Mouse (Mus musculus) left cerebral cortex, postnatal 36 days (tissue): ENCODE data around the gene Prss33. TPM values are rescaled to one million over a fixed set of nuclear protein-coding genes. Genes with fewer than 3 reads are reported as not detected.
A peak's percentile ranks its signal among the peaks of the same experiment; 100 is the strongest.

Experiments used
- DNase-seq, 2 experiments: peaks; one replicate each; pipeline ENCODE4 v3.0.0; 2021 to 2022; ENCODE audit warnings: low spot score in 2 of 2, mixed read lengths in 1 of 2
- intact Hi-C: fragments of 180-260 bp; cut with DNase I; formaldehyde crosslinking; loops from one replicate; pipeline ENCODE4 v1.15.1; 2025
- microRNA-seq: library from miRNA; unstranded; fragments of <30 nt; microRNA quantifications from one replicate; pipeline ENCODE4 v1.2.0, GENCODE M21; 2022
- total RNA-seq, 2 experiments: library from RNA; stranded (reverse); gene quantifications; 2 replicates each; pipeline ENCODE4 v1.2.3; 2021

The Prss33 gene
- total RNA-seq, 2 experiments from 2014 or later: not detected

GRCm38 (mm10) chr17:23790269-23791078, 45.4 kb downstream of the Prss33 start, which contains the start of gene Srrm2:
Gene Srrm2 (plus strand): TSS chr17:23790532.
- DNase-seq: peak; percentile 60 to 65
- intact Hi-C loops: loop anchor here (1.0 kb wide), 1 partner anchor 12 kb away; no protein-coding TSS in a partner anchor

- intact Hi-C loops: loop anchor here (1.0 kb wide), 1 partner anchor 12 kb away; no protein-coding TSS in a partner anchor
Measured at GRCm38 (mm10) chr17:23789749-23790268, 46.0 kb downstream of the Prss33 start.

GRCm38 (mm10) chr17:23788973-23789372, 46.9 kb downstream of the Prss33 start:
- no peak for DNase-seq
- intact Hi-C loops: no loop called here

More at GRCm38 (mm10) chr17:23789749-23790268, 46.0 kb downstream of the Prss33 start:
- no peak for DNase-seq

- intact Hi-C loops: loop anchor here (1.0 kb wide), 1 partner anchor 15 kb away; the partner anchor contains the start of gene Flywch1
Measured at GRCm38 (mm10) chr17:23786510-23786931, 49.3 kb downstream of the Prss33 start.

GRCm38 (mm10) chr17:23785561-23786471, 50.0 kb downstream of the Prss33 start, which contains the start of gene Flywch2:
Gene Flywch2 (minus strand): TSS chr17:23786081.
- intact Hi-C loops: loop anchor here (1.0 kb wide), 1 partner anchor 15 kb away; the partner anchor contains the start of gene Flywch1
- peak; percentile 83 to 85 for DNase-seq

More at GRCm38 (mm10) chr17:23786510-23786931, 49.3 kb downstream of the Prss33 start:
- peak in 1 of 2 experiments; percentile 42 for DNase-seq

GRCm38 (mm10) chr17:23783352-23783751, 52.5 kb downstream of the Prss33 start:
- DNase-seq: no peak
- intact Hi-C loops: no loop called here

Small RNA genes lying within 50 kb of the gene (microRNA-seq; reads per million reads assigned to microRNA genes)
- gene Mir5125: 1.3 reads per million

Other genes with a start within 250 kb of the Prss33 start
- gene Zfp13, start 236.6 kb downstream of the Prss33 start, total RNA-seq: 10 to 100 TPM; 26.0 to 26.4 TPM
- not detected for gene Zscan10, start 235.2 kb downstream of the Prss33 start, total RNA-seq
- under 1 TPM; 0.12 to 0.16 TPM for gene Mmp25, start 190.8 kb downstream of the Prss33 start, total RNA-seq
- not detected for gene Bicdl2, start 175.6 kb downstream of the Prss33 start, total RNA-seq
- 100 to 1,000 TPM; 126 to 137 TPM for gene Hcfc1r1, start 162.5 kb downstream of the Prss33 start, total RNA-seq
- gene Thoc6, start 162.2 kb downstream of the Prss33 start, total RNA-seq: 1 to 10 TPM; 5.3 to 7.0 TPM
- 1 to 10 TPM; 8.8 to 9.9 TPM for gene Tnfrsf12a, start 158.6 kb downstream of the Prss33 start, total RNA-seq
- not detected for gene Cldn6, start 156.8 kb downstream of the Prss33 start, total RNA-seq
- under 1 TPM in 1 of 2 experiments, not detected in 1; 0.30 TPM for gene Cldn9, start 152.0 kb downstream of the Prss33 start, total RNA-seq
- under 1 TPM in 1 of 2 experiments, not detected in 1; 0.10 TPM for gene 1520401A03Rik, start 113.3 kb downstream of the Prss33 start, total RNA-seq
- 1 to 10 TPM; 4.1 to 4.7 TPM for gene Pkmyt1, start 109.7 kb downstream of the Prss33 start, total RNA-seq
- gene Paqr4, start 95.2 kb downstream of the Prss33 start, total RNA-seq: 10 to 100 TPM; 58.7 to 62.9 TPM
- under 1 TPM; 0.48 to 0.81 TPM for gene Kremen2, start 90.2 kb downstream of the Prss33 start, total RNA-seq
- gene Flywch1, start 64.5 kb downstream of the Prss33 start, total RNA-seq: 100 to 1,000 TPM; 354 to 411 TPM
- gene Flywch2, start 50.0 kb downstream of the Prss33 start, total RNA-seq: 10 to 100 TPM; 11.4 to 16.2 TPM
- gene Srrm2, start 45.5 kb downstream of the Prss33 start, total RNA-seq: 100 to 1,000 TPM; 420 to 743 TPM
- 100 to 1,000 TPM; 330 to 406 TPM for gene Elob, start 6.9 kb downstream of the Prss33 start, total RNA-seq
- gene Prss32, start 7.8 kb upstream of the Prss33 start, total RNA-seq: not detected
- gene Prss41, start 8.1 kb upstream of the Prss33 start, total RNA-seq: 1 to 10 TPM; 1.5 to 1.6 TPM
- gene Prss21, start 32.0 kb upstream of the Prss33 start, total RNA-seq: not detected
- gene Dcpp1, start 44.8 kb upstream of the Prss33 start, total RNA-seq: not detected
- gene Dcpp2, start 44.8 kb upstream of the Prss33 start, total RNA-seq: not detected
- not detected for gene Dcpp3, start 81.4 kb upstream of the Prss33 start, total RNA-seq
- gene Sbp, start 105.6 kb upstream of the Prss33 start, total RNA-seq: not detected
- not detected for gene Sbpl, start 119.2 kb upstream of the Prss33 start, total RNA-seq
- under 1 TPM; 0.20 to 0.68 TPM for gene Prss30, start 144.5 kb upstream of the Prss33 start, total RNA-seq
- 1 to 10 TPM; 1.2 to 1.8 TPM for gene Prss22, start 162.0 kb upstream of the Prss33 start, total RNA-seq
- not detected for gene Prss27, start 202.1 kb upstream of the Prss33 start, total RNA-seq
- 10 to 100 TPM; 23.6 to 24.8 TPM for gene Kctd5, start 237.4 kb upstream of the Prss33 start, total RNA-seq